Mouse (Mus musculus) left cerebral cortex, adult 11 months (tissue): ENCODE results near the gene Nudt2.

Experiments used
- DNase-seq: peaks from one replicate; pipeline ENCODE4 v3.0.0; 2022; ENCODE audit warnings: low spot score

The Nudt2 gene

GRCm38 (mm10) chr4:41520641-41521040 is 55.7 kb downstream of the Nudt2 start:
- DNase-seq: no peak

GRCm38 (mm10) chr4:41522136-41522535 is 57.2 kb downstream of the Nudt2 start:
- no peak for DNase-seq

GRCm38 (mm10) chr4:41522788-41523187 is 57.8 kb downstream of the Nudt2 start:
- DNase-seq: no peak

- no peak for DNase-seq
Observed at GRCm38 (mm10) chr4:41523839-41524238, 58.9 kb downstream of the Nudt2 start.

GRCm38 (mm10) chr4:41524829-41525228 is 59.9 kb downstream of the Nudt2 start:
- DNase-seq: no peak

- no peak for DNase-seq
Observed at GRCm38 (mm10) chr4:41526553-41526952, 61.6 kb downstream of the Nudt2 start.

- DNase-seq: no peak
Observed at GRCm38 (mm10) chr4:41527076-41527475, 62.1 kb downstream of the Nudt2 start.

- DNase-seq: no peak
Observed at GRCm38 (mm10) chr4:41527996-41528395, 63.0 kb downstream of the Nudt2 start.
